Mouse (Mus musculus) heart, embryonic 12.5 days (tissue): ENCODE measurements around the gene Ywhab. TPM values are rescaled to one million over a fixed set of nuclear protein-coding genes. Genes with fewer than 3 reads are reported as not detected.

Experiments used
- ATAC-seq: fragments of 200-750 bp; cut with Nextera tagmentation; 2 replicates; pipeline ENCODE4 v1.8.0; 2017; ENCODE audit warnings: moderate TSS enrichment, moderate library complexity; ENCODE audit not compliant: insufficient number of reproducible peaks, low FRiP score
- H3K27ac ChIP-seq: fragments of 300-500 bp; sonication (generic); 2 replicates; pipeline ENCODE4 v1.5.1; 2016; ENCODE audit warnings: mild to moderate bottlenecking, moderate library complexity; ENCODE audit not compliant: poor library complexity, severe bottlenecking
- H3K27me3 ChIP-seq: fragments of 300-500 bp; sonication (generic); replicated peaks from 2 replicates; pipeline ENCODE4 v1.6.1; 2016; ENCODE audit warnings: mild to moderate bottlenecking, moderate library complexity
- H3K36me3 ChIP-seq: fragments of 300-500 bp; sonication (generic); 2 replicates; pipeline ENCODE4 v1.6.1; 2016; ENCODE audit warnings: mild to moderate bottlenecking, moderate library complexity
- H3K4me1 ChIP-seq: fragments of 300-500 bp; sonication (generic); replicated peaks from 2 replicates; pipeline ENCODE4 v1.6.1; 2016; ENCODE audit warnings: mild to moderate bottlenecking
- H3K4me2 ChIP-seq: fragments of 300-500 bp; sonication (generic); 2 replicates; pipeline ENCODE4 v1.6.1; 2016; ENCODE audit warnings: mild to moderate bottlenecking, moderate library complexity
- H3K4me3 ChIP-seq: fragments of 300-500 bp; sonication (generic); 2 replicates; pipeline ENCODE4 v1.5.1; 2016; ENCODE audit warnings: mild to moderate bottlenecking
- H3K9ac ChIP-seq: fragments of 300-500 bp; sonication (generic); 2 replicates; pipeline ENCODE4 v1.6.1; 2016; ENCODE audit warnings: mild to moderate bottlenecking, moderate library complexity
- H3K9me3 ChIP-seq: fragments of 300-500 bp; sonication (generic); replicated peaks from 2 replicates; pipeline ENCODE4 v1.6.1; 2016; ENCODE audit warnings: mild to moderate bottlenecking, moderate library complexity
- WGBS: fragments of 180-500 bp; shearing (Covaris S2); methylation state at CpG from one replicate; pipeline ENCODE4 v1.1.7; 2016; 5-methylcytosine and 5-hydroxymethylcytosine counted together
- polyA plus RNA-seq: library from polyadenylated mRNA; unstranded; fragments of >200 nt; fragmentation: Nextera tagmentation; extraction: Ambion mirVana; gene quantifications from 2 replicates; pipeline ENCODE4 v1.2.1, GENCODE M21; 2016

Ywhab gene
- polyA plus RNA-seq, 1 experiment from 2014 or later: 270 TPM

DNA sequence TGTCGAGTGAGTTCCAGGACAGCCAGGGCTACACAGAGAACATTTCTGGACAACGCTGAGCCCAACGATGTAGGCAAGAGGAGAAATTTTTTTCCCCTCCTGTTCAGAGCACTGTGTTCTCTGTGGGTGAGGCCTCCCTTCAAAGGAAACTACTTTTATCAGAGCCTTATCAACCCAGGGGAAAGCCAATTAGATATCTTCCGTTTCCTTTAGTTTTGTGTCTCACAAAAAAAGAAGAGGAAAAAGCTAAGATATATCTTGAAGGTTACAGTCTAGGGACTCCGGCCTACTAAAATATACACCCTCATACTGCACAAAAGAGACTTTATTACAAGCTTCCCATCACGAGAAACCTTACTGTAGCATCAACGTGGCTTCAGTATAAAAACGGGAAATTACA lies 7.5 kb upstream of the Ywhab start:
- no peak for ATAC-seq
- Histone ChIP-seq H3K4me3 (no peak overlapping the region), H3K9ac (no peak overlapping the region), H3K4me2 (no peak overlapping the region), H3K36me3 (no peaks in the 10 kb centered on the region), H3K27me3 (no peaks in the 10 kb centered on the region), H3K27ac (no peak overlapping the region), H3K9me3 (no peaks in the 10 kb centered on the region), H3K4me1 (peaks cover 4% of the 10 kb centered on the region; the same call in 1 of the 2 replicates)
- WGBS: 51% methylated on average over 8 of the region's 8 CpGs

DNA sequence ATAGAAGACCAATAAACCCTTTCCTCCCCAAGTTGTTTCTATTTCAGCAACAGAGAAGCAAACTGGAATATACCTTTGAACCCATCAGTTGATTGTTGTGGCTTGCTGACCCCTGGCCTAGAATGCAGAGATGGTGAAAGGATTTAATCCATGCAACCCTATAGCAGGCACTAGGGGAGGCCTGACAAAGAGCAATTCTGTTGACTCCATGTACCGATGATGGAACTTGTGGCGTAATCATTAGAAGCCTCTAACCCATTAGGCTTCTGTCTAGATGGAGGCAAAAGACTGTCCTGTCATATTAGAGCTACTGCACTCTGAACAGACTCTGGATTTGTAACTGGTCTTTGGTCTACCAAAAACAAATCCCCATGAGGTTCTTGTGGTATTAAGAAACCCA lies 1.9 kb upstream of the Ywhab start:
- Histone ChIP-seq H3K4me3 (no peak overlapping the region), H3K9ac (no peak overlapping the region), H3K27ac (no peak overlapping the region), H3K36me3 (peaks cover 5% of the 10 kb centered on the region), H3K4me1 (peaks cover 13% of the 10 kb centered on the region), H3K9me3 (no peaks in the 10 kb centered on the region), H3K4me2 (no peak overlapping the region), H3K27me3 (no peaks in the 10 kb centered on the region)
- WGBS: 97% methylated on average over 2 of the region's 2 CpGs
- no peak for ATAC-seq

DNA sequence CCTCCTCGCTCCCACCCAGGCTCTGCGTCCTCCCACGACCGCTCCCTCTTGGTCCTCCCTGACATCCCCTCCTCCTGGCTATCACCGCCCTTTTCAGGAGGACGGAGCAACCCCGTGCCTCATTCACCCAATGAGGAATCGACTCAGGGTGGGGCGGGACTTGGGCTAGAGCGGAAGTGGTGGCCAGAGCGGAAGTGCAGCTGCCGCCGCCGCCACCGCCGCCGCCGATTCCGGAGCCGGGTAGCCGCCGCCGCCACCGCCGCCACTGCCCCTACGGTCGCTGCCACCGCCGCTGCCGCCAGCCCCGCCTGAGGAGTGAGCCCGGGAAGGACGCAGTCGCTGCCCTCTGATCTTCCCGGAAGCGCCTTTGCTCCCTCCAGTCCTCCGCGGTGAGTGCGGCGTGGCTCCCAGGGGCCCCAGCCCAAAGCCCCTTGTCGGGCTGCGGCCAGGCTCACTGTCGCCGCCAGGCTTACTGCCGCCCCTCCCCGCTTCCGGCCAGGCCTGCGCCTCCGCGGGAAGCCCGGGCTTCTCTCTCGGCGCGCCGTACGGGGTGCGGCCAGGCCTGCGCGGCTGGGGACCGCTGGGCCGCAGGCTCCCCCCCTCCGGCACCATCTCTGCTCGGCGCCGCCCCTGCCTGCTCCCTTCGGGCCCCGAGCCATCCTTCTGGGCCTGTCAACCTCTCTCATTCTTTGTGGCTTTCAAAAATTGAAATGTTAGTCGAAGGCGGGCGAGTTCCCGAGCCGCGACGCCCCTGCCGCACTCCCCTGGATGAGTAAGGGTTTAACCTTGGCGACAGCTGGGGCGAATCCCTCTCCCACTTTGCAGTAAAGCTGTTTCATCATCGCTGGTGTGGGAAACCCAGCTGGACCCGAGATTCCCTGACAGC lies 460 bp downstream of the Ywhab start:
- Histone ChIP-seq H3K9me3 (no peaks in the 10 kb centered on the region), H3K4me2 (peak overlapping the region; percentile 70), H3K9ac (peak overlapping the region; percentile 96), H3K4me3 (peak overlapping the region; percentile 93), H3K4me1 (peaks cover 23% of the 10 kb centered on the region), H3K27ac (peak overlapping the region; percentile 94), H3K27me3 (no peaks in the 10 kb centered on the region), H3K36me3 (peaks cover 8% of the 10 kb centered on the region)
- ATAC-seq: peak; percentile 100
- whole genome bisulfite sequencing: under 1% methylated on average over 60 of the region's 79 CpGs

DNA sequence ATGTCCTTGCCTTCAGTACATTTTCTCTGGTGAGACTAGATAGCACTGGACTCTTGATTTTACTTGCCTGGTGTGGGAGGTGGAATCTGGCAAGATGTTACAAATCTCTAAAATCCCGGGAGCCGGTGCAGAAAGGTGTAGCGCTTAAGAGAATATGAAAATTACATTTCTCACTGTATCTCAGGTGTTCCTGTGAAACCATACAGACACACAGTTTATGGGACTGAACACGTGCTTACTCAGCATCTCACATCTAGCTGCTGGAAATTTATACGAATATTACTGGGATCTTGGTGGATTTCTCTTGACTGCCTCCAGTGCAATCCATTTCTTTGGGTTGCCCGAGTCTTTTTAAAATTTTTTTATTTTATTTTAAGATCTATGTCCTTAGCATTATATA lies 1.5 kb downstream of the Ywhab start:
- Histone ChIP-seq H3K9ac (peak overlapping the region; percentile 96), H3K36me3 (peaks cover 8% of the 10 kb centered on the region), H3K4me3 (peak overlapping the region; percentile 93), H3K27ac (no peak overlapping the region), H3K27me3 (no peaks in the 10 kb centered on the region), H3K9me3 (no peaks in the 10 kb centered on the region), H3K4me2 (peak overlapping the region; percentile 70), H3K4me1 (peaks cover 29% of the 10 kb centered on the region)
- ATAC-seq: no peak
- WGBS: 71% methylated on average over 6 of the region's 6 CpGs

DNA sequence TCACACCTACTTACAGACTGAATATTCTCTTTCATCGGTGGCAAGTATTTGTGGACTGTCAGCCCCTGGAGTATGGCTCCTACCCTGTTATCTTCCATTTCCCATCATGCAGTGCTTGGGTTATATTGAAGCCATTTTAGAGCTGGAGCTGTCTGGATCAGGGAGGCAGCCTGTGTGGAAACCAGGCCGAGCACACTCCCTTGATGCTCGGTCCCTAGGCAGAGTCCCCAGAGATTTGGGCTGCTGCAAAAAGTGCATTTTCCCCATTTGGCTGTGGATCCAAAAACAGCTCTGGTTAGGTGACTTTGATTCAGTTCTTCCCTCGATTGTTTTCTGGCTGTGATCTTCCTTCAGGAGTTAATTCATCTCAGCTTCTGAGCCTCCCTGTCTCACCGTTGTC lies 2.1 kb downstream of the Ywhab start:
- Histone ChIP-seq H3K27ac (no peak overlapping the region), H3K4me1 (peaks cover 34% of the 10 kb centered on the region), H3K36me3 (peaks cover 8% of the 10 kb centered on the region), H3K27me3 (no peaks in the 10 kb centered on the region), H3K9me3 (no peaks in the 10 kb centered on the region), H3K9ac (0 out of 2 replicates have a peak overlapping the region, but pooled peaks have one; percentile 29), H3K4me3 (peak overlapping the region; percentile 24), H3K4me2 (peak overlapping the region; percentile 52)
- WGBS: 52% methylated on average over 5 of the region's 5 CpGs
- no peak for ATAC-seq

DNA sequence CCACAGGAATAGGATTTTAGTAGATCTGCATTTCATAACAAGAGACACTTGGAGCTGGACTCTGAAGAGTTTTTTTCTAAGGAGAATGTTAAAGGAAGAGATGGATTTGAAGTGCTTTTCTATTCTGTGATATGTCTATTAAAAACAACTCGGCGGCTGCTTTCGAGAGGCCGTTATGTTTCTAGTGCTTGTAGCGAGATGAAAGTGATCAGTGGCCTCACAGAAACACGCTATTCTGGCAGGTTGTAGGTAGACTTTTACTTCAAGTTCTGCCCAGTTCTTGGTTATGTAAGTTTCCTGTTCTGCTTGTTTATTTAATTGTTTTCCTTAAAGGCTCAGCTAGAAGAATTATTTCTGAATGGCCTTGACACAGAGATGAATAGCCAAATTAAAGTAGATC lies 4.2 kb downstream of the Ywhab start:
- Histone ChIP-seq H3K4me3 (no peak overlapping the region), H3K36me3 (peaks cover 8% of the 10 kb centered on the region), H3K4me1 (peaks cover 47% of the 10 kb centered on the region), H3K27ac (no peak overlapping the region), H3K27me3 (no peaks in the 10 kb centered on the region), H3K4me2 (no peak overlapping the region), H3K9ac (no peak overlapping the region), H3K9me3 (no peaks in the 10 kb centered on the region)
- ATAC-seq: no peak
- WGBS: 74% methylated on average over 6 of the region's 6 CpGs

DNA sequence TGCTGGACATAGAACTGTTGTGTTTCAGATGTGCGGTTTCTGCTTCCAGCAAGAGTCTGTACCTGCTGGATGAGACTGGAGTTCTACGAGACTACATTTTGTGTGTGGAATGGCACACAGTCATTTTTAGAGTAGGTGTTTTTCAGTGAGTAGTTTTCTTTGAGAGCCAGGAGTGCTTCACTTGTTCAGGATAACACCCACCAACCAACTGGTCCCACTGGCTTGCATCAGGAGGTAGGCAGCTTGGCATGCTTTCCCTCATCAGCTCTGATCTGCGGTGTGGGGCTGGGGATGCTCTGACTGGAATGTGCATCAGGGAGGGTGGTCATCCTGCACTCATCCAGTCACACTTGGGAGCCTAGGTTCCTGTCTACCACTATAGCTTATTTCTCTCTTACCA lies 7.9 kb downstream of the Ywhab start:
- no peak overlapping the region for H3K4me3 ChIP-seq
- no peaks in the 10 kb centered on the region for H3K27me3 ChIP-seq
- no peak overlapping the region for H3K27ac ChIP-seq
- H3K4me1 ChIP-seq: peaks cover 64% of the 10 kb centered on the region
- H3K9me3 ChIP-seq: no peaks in the 10 kb centered on the region
- no peak overlapping the region for H3K9ac ChIP-seq
- peaks cover 5% of the 10 kb centered on the region for H3K36me3 ChIP-seq
- WGBS: 92% methylated on average over 3 of the region's 3 CpGs
- ATAC-seq: no peak
- no peak overlapping the region for H3K4me2 ChIP-seq

DNA sequence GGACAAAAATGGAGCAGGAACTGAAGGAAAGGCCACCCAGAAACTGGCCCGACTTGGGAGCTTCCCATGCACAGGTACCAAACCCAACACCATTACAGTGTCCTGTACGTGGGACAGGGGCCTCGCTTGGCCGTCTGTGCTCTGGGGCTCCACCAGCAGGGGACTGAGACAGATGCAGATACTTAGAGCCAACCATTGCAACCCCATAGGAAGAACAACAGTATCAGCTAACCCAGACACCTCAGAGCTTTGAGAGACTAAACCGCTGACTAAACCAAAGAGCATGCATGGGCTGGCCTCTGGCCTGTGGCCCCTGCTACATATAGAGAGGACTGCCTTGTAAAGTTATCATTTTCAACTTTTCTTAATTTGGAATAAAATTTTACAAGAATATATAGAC lies 9.7 kb downstream of the Ywhab start:
- H3K27ac ChIP-seq: no peak overlapping the region
- H3K4me1 ChIP-seq: peaks cover 66% of the 10 kb centered on the region
- H3K9ac ChIP-seq: no peak overlapping the region
- ATAC-seq: no peak
- no peaks in the 10 kb centered on the region for H3K27me3 ChIP-seq
- no peak overlapping the region for H3K4me3 ChIP-seq
- no peaks in the 10 kb centered on the region for H3K36me3 ChIP-seq
- H3K4me2 ChIP-seq: no peak overlapping the region
- WGBS: 69% methylated on average over 5 of the region's 5 CpGs
- no peaks in the 10 kb centered on the region for H3K9me3 ChIP-seq

DNA sequence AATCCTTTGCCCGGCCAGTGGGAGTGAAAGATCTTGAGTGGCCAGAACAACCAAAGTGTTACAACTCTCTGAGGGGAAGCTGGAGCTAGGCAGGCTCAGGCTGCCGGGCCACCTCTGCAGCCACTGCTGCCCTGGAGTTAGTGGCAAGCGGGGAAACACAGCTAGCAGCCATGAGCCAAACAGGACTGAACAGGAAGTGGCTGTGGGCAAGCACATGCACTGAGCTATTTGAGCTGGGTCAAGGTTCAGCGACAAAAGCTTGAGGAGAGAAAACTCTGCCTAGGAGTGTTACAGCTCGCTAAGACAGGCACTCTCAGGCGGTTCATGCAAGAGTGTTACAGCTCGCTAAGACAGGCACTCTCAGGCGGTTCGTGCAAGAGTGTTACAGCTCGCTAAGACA lies 12.2 kb downstream of the Ywhab start:
- H3K36me3 ChIP-seq: peaks cover 6% of the 10 kb centered on the region
- no peaks in the 10 kb centered on the region for H3K27me3 ChIP-seq
- peak overlapping the region; percentile 33; the same call in 1 of the 2 replicates for H3K4me2 ChIP-seq
- ATAC-seq: 0 out of 2 replicates have a peak, but pooled peaks have one; percentile 45
- no peak overlapping the region for H3K27ac ChIP-seq
- no peaks in the 10 kb centered on the region for H3K9me3 ChIP-seq
- 55% methylated on average over 10 of the region's 10 CpGs for WGBS
- H3K9ac ChIP-seq: no peak overlapping the region
- peaks cover 58% of the 10 kb centered on the region for H3K4me1 ChIP-seq
- H3K4me3 ChIP-seq: no peak overlapping the region

DNA sequence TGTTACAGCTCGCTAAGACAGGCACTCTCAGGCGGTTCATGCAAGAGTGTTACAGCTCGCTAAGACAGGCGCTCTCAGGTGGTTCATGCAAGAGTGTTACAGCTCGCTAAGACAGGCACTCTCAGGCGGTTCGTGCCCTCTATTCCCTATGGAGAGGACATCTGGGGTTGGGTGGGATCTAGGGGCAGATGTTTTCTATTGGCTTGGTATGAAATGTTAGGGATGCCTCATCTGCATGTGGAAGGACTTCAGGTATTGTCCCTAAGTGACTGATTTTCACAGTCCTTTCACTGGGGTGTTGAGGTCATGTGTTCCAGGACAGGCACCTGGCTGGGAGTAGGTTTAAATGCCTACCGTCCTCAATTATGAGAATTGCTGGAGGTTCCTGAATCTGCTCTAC lies 12.8 kb downstream of the Ywhab start:
- H3K9ac ChIP-seq: no peak overlapping the region
- H3K27ac ChIP-seq: no peak overlapping the region
- H3K9me3 ChIP-seq: no peaks in the 10 kb centered on the region
- H3K4me1 ChIP-seq: peaks cover 57% of the 10 kb centered on the region
- H3K36me3 ChIP-seq: peaks cover 12% of the 10 kb centered on the region
- no peaks in the 10 kb centered on the region for H3K27me3 ChIP-seq
- whole genome bisulfite sequencing: 77% methylated on average over 8 of the region's 8 CpGs
- H3K4me2 ChIP-seq: no peak overlapping the region
- H3K4me3 ChIP-seq: no peak overlapping the region
- ATAC-seq: no peak

DNA sequence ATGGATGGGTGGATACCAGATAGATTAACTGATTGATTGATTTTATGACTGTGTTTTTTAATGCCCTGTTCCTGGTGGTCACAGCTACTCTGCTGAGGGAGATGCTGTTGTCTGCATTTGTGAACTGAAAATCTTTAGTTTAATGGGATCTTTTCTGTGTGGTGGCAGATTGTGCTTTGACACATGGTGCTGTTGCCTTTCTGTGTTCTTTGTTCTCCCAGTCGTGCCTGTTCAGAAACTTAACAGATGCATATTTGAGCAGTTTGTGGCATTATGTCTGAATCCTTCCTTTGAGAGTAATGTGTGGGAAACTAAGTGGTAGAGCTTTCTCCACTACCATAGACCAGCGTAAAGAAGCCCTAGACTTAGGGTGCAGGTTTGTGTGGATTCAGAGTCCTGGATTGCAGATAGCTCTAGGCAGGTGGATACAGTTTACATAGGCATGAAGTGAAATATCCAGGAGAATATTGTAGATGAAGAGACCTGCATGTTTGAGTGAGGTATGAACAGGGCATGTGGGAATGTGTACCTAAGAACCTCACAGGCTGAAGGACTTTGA lies 13.3 kb downstream of the Ywhab start:
- Histone ChIP-seq H3K4me1 (peaks cover 52% of the 10 kb centered on the region), H3K9ac (no peak overlapping the region), H3K4me2 (no peak overlapping the region), H3K27ac (no peak overlapping the region), H3K4me3 (no peak overlapping the region), H3K27me3 (no peaks in the 10 kb centered on the region), H3K9me3 (no peaks in the 10 kb centered on the region), H3K36me3 (peaks cover 17% of the 10 kb centered on the region)
- 84% methylated on average over 2 of the region's 2 CpGs for WGBS
- no peak for ATAC-seq
